Mouse (Mus musculus) kidney, adult 10 weeks (tissue): ENCODE results near the gene Cpeb3. TPM values are rescaled to one million over a fixed set of nuclear protein-coding genes. Genes with fewer than 3 reads are reported as not detected.

Source experiments
- polyA plus RNA-seq: library from polyadenylated mRNA; stranded (reverse); fragments of 350-450 nt; fragmentation: Illumina TruSeq; extraction: RNeasy Lipid Tissue Mini Kit (QIAGEN cat#74804); gene quantifications from one replicate; pipeline ENCODE4 v1.2.3, GENCODE M21; 2014; ENCODE audit warnings: low read depth, low replicate concordance

The Cpeb3 gene
- polyA plus RNA-seq, result 19.0 TPM

DNA sequence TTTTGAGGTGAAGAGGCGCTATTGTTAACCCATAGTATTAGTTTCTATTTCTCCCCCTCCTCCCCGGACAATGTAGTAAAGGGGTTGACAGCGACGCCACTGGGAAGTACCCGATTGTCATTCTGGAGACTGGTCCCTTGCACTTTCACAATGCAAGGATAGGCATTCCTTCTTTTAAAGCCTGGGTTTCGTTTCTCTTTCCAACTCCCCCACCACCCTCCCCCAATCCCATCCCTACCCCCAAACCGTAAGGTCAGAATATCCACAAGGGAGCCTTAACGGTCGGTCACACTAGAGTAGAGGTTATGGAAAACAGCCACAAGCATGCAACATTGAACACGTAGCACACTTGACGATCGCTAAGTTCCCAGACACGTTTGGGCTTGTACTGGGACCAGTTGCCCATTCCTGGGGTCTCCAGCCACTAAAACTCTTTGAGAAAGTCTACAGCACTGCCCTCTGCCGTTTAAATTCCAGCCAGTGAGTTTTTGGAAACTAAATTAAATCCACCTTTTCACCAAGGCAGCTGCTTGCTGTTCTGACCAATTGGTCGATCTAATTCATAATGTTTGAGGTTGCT lies at the start of gene Cpeb3:
Gene Cpeb3 (minus strand): TSS at position 426 of the 580 bp plus-strand sequence.

GRCm38 (mm10) chr19:37207303-37208175 lies 862 bp downstream of the Cpeb3 start, which contains the start of gene March5:
Gene March5, plus strand, starts transcription at chr19:37207543.

Other genes with a start within 250 kb of the Cpeb3 start
- gene March5, start 1.1 kb downstream of the Cpeb3 start, polyA plus RNA-seq, result 189 TPM
- 79.6 TPM for gene Ide, start 129.3 kb upstream of the Cpeb3 start, polyA plus RNA-seq
- gene Kif11, start 167.8 kb upstream of the Cpeb3 start, polyA plus RNA-seq, result 1.3 TPM
- gene Hhex, start 226.2 kb upstream of the Cpeb3 start, polyA plus RNA-seq, result 6.3 TPM